Mouse (Mus musculus) lung, embryonic 14.5 days (tissue): ENCODE results near the gene Rnasel. TPM values are rescaled to one million over a fixed set of nuclear protein-coding genes. Genes with fewer than 3 reads are reported as not detected.

ENCODE experiments used
- ATAC-seq: fragments of 200-750 bp; cut with Nextera tagmentation; 2 replicates; pipeline ENCODE4 v1.8.0; 2017; ENCODE audit warnings: mild to moderate bottlenecking, moderate TSS enrichment, moderate library complexity; ENCODE audit not compliant: insufficient read depth
- DNase-seq: peaks from one replicate; pipeline ENCODE4 v3.0.0-alpha.2; 2015
- H3K27ac ChIP-seq: fragments of 300-500 bp; sonication (generic); 2 replicates; pipeline ENCODE4 v1.5.1; 2014; ENCODE audit warnings: low read depth, mild to moderate bottlenecking, moderate library complexity
- H3K27me3 ChIP-seq: fragments of 300-500 bp; sonication (generic); 2 replicates; pipeline ENCODE4 v1.6.1; 2014; ENCODE audit warnings: low read length, control low read depth; ENCODE audit not compliant: insufficient read depth
- H3K36me3 ChIP-seq: fragments of 300-500 bp; sonication (generic); 2 replicates; pipeline ENCODE4 v1.6.1; 2014; ENCODE audit warnings: control low read depth; ENCODE audit not compliant: insufficient read depth
- H3K4me1 ChIP-seq: fragments of 300-500 bp; sonication (generic); 2 replicates; pipeline ENCODE4 v1.6.1; 2014; ENCODE audit warnings: antibody characterized with exemption, control low read depth; ENCODE audit not compliant: insufficient read depth
- H3K4me2 ChIP-seq: fragments of 300-500 bp; sonication (generic); 2 replicates; pipeline ENCODE4 v1.6.1; 2014; ENCODE audit warnings: mild to moderate bottlenecking
- H3K4me3 ChIP-seq: fragments of 300-500 bp; sonication (generic); 2 replicates; pipeline ENCODE4 v1.5.1; 2014; ENCODE audit warnings: low read depth, low read length
- H3K9ac ChIP-seq: fragments of 300-500 bp; sonication (generic); 2 replicates; pipeline ENCODE4 v1.6.1; 2014
- H3K9me3 ChIP-seq: fragments of 300-500 bp; sonication (generic); 2 replicates; pipeline ENCODE4 v1.6.1; 2016; ENCODE audit warnings: low read depth, low read length, control low read depth
- CTCF ChIP-seq: IDR thresholded peaks from 2 replicates; pipeline ENCODE4 v1.5.1; 2016; ENCODE audit warnings: antibody characterized with exemption, low read depth
- WGBS: fragments of 180-500 bp; shearing (Covaris S2); extraction: QIAGEN DNeasy Blood & Tissue Kit; methylation state at CpG from one replicate; pipeline ENCODE4 v1.1.7; 2014; 5-methylcytosine and 5-hydroxymethylcytosine counted together
- polyA plus RNA-seq: library from polyadenylated mRNA; unstranded; fragments of >200 nt; fragmentation: Nextera tagmentation; extraction: Ambion mirVana; gene quantifications from 2 replicates; pipeline ENCODE4 v1.2.1, GENCODE M21; 2014

Gene Rnasel
- polyA plus RNA-seq, 1 experiment from 2014 or later = 6.8 TPM

- TF ChIP-seq CTCF = no peak
- Histone ChIP-seq H3K27me3 (no peaks in the 10 kb centered on the region), H3K9ac (no peak overlapping the region), H3K9me3 (no peaks in the 10 kb centered on the region), H3K36me3 (no peaks in the 10 kb centered on the region), H3K4me1 (no peaks in the 10 kb centered on the region), H3K27ac (no peak overlapping the region), H3K4me3 (no peak overlapping the region), H3K4me2 (no peak overlapping the region)
- no peak for DNase-seq
- ATAC-seq = no peak
- 39% methylated on average over 2 of the region's 2 CpGs for WGBS
Observed at GRCm38 (mm10) chr1:153790708-153791107, 41.5 kb downstream of the Rnasel start.

GRCm38 (mm10) chr1:153794241-153794640, 45.0 kb downstream of the Rnasel start:
- DNase-seq (no peak), ATAC-seq (no peak)
- H3K27me3 ChIP-seq = no peaks in the 10 kb centered on the region
- no peaks in the 10 kb centered on the region for H3K36me3 ChIP-seq
- no peaks in the 10 kb centered on the region for H3K4me1 ChIP-seq
- H3K4me2 ChIP-seq = no peak overlapping the region
- no peak for TF ChIP-seq CTCF
- 76% methylated on average over 3 of the region's 3 CpGs for WGBS
- H3K27ac ChIP-seq = no peak overlapping the region
- no peak overlapping the region for H3K4me3 ChIP-seq
- no peaks in the 10 kb centered on the region for H3K9me3 ChIP-seq
- H3K9ac ChIP-seq = no peak overlapping the region

DNA sequence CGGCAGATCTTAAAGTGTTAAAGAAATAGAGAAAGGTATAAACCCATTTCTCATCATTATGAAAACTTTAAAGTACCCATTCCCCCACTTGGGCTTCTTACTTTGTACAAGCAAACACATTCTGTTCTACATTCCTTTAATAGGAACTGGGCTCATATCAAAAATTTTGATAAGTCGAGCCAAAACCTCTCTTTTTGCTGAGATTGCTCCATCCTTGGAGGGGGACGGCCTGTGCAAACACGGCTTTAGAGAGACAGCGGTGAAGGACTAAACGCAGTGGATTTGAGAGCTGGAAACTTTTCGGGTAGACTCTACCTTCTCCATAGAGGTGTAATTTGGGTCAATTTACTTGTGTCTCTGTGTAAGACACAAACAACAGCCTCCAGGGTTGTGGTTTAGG, 53.5 kb downstream of the Rnasel start:
- no peak overlapping the region for H3K4me3 ChIP-seq
- 0 out of 2 replicates have a peak overlapping the region, but pooled peaks have one; percentile 42 for H3K27ac ChIP-seq
- TF ChIP-seq CTCF = no peak
- no peaks in the 10 kb centered on the region for H3K27me3 ChIP-seq
- 80% methylated on average over 7 of the region's 7 CpGs for WGBS
- DNase-seq (peak; percentile 5), ATAC-seq (no peak)
- H3K36me3 ChIP-seq = no peaks in the 10 kb centered on the region
- H3K4me1 ChIP-seq = no peaks in the 10 kb centered on the region
- H3K9ac ChIP-seq = no peak overlapping the region; the same call in 1 of the 2 replicates
- H3K4me2 ChIP-seq = no peak overlapping the region
- H3K9me3 ChIP-seq = no peaks in the 10 kb centered on the region

DNA sequence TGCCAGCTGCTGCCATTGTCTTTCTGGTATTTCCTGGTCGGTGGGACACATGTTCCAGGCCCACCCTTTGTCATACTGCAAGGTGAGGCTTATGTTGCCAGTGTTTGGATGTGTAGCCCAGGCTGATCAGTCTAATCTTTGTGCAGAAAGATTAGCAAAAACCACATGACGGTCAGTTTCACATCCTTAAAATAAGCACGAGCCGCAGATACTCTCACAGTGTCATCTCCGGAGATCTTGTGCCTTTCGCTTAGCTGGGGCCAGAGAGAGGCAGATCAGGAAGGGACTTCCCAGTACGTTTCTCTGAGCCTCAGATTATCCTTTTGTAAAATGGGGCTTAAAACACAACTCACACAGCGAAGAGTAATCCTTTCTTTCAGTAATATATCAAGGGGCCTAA, 54.3 kb downstream of the Rnasel start:
- H3K4me1 ChIP-seq = no peaks in the 10 kb centered on the region
- H3K4me3 ChIP-seq = no peak overlapping the region
- no peak overlapping the region for H3K4me2 ChIP-seq
- ATAC-seq = no peak
- no peaks in the 10 kb centered on the region for H3K9me3 ChIP-seq
- H3K36me3 ChIP-seq = no peaks in the 10 kb centered on the region
- no peaks in the 10 kb centered on the region for H3K27me3 ChIP-seq
- no peak overlapping the region for H3K27ac ChIP-seq
- no peak overlapping the region for H3K9ac ChIP-seq
- no peak for TF ChIP-seq CTCF
- 74% methylated on average over 8 of the region's 8 CpGs for WGBS
- no peak for DNase-seq

GRCm38 (mm10) chr1:153807390-153807993, 58.3 kb downstream of the Rnasel start:
- no peak overlapping the region for H3K4me3 ChIP-seq
- peak; percentile 81 for TF ChIP-seq CTCF
- ATAC-seq (no peak), DNase-seq (peak; percentile 88)
- no peaks in the 10 kb centered on the region for H3K9me3 ChIP-seq
- no peaks in the 10 kb centered on the region for H3K36me3 ChIP-seq
- H3K27ac ChIP-seq = no peak overlapping the region
- no peaks in the 10 kb centered on the region for H3K4me1 ChIP-seq
- H3K9ac ChIP-seq = no peak overlapping the region
- peak overlapping the region; percentile 25; the same call in 1 of the 2 replicates for H3K4me2 ChIP-seq
- WGBS = 44% methylated on average over 13 of the region's 13 CpGs
- H3K27me3 ChIP-seq = no peaks in the 10 kb centered on the region

Other genes starting within 250 kb of the Rnasel start
- gene Npl, start 199.4 kb upstream of the Rnasel start, polyA plus RNA-seq = 7.6 and 8.1 TPM in 2 replicates
- gene Rgs8, start 96.4 kb upstream of the Rnasel start, polyA plus RNA-seq = 0.14 and 0.20 TPM in 2 replicates
- 0.34 and 0.54 TPM in 2 replicates for gene Rgs16, start 9.1 kb upstream of the Rnasel start, polyA plus RNA-seq
- gene Rgsl1, start 94.7 kb downstream of the Rnasel start, polyA plus RNA-seq = not detected in 2 replicates
- gene Teddm1b, start 124.9 kb downstream of the Rnasel start, polyA plus RNA-seq = 0.26 and 0.34 TPM in 2 replicates
- not detected in 2 replicates for gene Teddm1a, start 142.3 kb downstream of the Rnasel start, polyA plus RNA-seq
- 90.6 and 97.0 TPM in 2 replicates for gene Glul, start 150.5 kb downstream of the Rnasel start, polyA plus RNA-seq
- 0.36 and 0.58 TPM in 2 replicates for gene Teddm2, start 150.8 kb downstream of the Rnasel start, polyA plus RNA-seq